In genomic region chr9:48673804-48674203, GRCm38 (mm10) we compare ENCODE assay signal across 11 mouse cellular contexts.
DNase-seq lines count a peak whose midpoint lies in the region; ATAC-seq and TF ChIP-seq lines count a peak whose summit lies in the region.
"Had no signal": no experiment of that assay in that cellular context is flagged by ENCODE, and none has a peak within 500 bp of the region (broad histone marks: within the 10 kb centered on the region; RNA-seq: fewer than 3 reads in every experiment).

No protein-coding gene starts in this region.

- 35% methylated on average over 5 of the region's 5 CpGs for WGBS in hindbrain, embryonic 12.5 days
- WGBS in midbrain, embryonic 15.5 days = 26% methylated on average over 5 of the region's 5 CpGs

- no peak overlapping the region for H3K9ac ChIP-seq in hindbrain, embryonic 12.5 days
- no peak overlapping the region for H3K9ac ChIP-seq in midbrain, embryonic 15.5 days

- H3K4me1 ChIP-seq in hindbrain, embryonic 12.5 days = peaks cover 55% of the 10 kb centered on the region
- peaks cover 54% of the 10 kb centered on the region for H3K4me1 ChIP-seq in midbrain, embryonic 15.5 days

- no peaks in the 10 kb centered on the region for H3K9me3 ChIP-seq in hindbrain, embryonic 12.5 days (replicated peaks)
- H3K9me3 ChIP-seq in midbrain, embryonic 15.5 days = no peaks in the 10 kb centered on the region

- peak overlapping the region; percentile 90 for H3K27ac ChIP-seq in gastrocnemius, adult 2 months
- peak overlapping the region; percentile 80 for H3K27ac ChIP-seq in left cerebral cortex, adult 2 months
- peak overlapping the region; percentile 67 for H3K27ac ChIP-seq in hindbrain, embryonic 12.5 days
- 0 out of 2 replicates have a peak overlapping the region, but pooled peaks have one; percentile 13 for H3K27ac ChIP-seq in midbrain, embryonic 15.5 days

- H3K36me3 ChIP-seq in hindbrain, embryonic 12.5 days = no peaks in the 10 kb centered on the region
- H3K36me3 ChIP-seq in midbrain, embryonic 15.5 days (replicated peaks) = no peaks in the 10 kb centered on the region

- H3K4me3 ChIP-seq in gastrocnemius, adult 2 months = peak overlapping the region; percentile 42
- H3K4me3 ChIP-seq in left cerebral cortex, adult 2 months = no peak overlapping the region
- H3K4me3 ChIP-seq in hindbrain, embryonic 12.5 days = no peak overlapping the region
- H3K4me3 ChIP-seq in midbrain, embryonic 15.5 days = no peak overlapping the region

- no peak for TF ChIP-seq CTCF in gastrocnemius, adult 2 months (IDR thresholded peaks at IDR 0.05)
- TF ChIP-seq CTCF in left cerebral cortex, adult 2 months (IDR thresholded peaks at IDR 0.05) = no peak

- peak; percentile 41 for DNase-seq in gastrocnemius, adult 2 months
- no peak for DNase-seq in gastrocnemius, postnatal 36 days
- DNase-seq in left cerebral cortex, adult 2 months (ENCODE audit: extremely low spot score in 1 of 2, low spot score in 2 of 2) = no peak
- DNase-seq in left cerebral cortex, postnatal 25 days (ENCODE audit: low spot score in 2 of 2) = no peak
- no peak for DNase-seq in liver
- DNase-seq in right cerebral cortex, adult 2 months (ENCODE audit: low spot score in 2 of 2) = no peak
- DNase-seq: cerebellum, adult 9-10 months had no signal

- no peak overlapping the region for H3K4me2 ChIP-seq in hindbrain, embryonic 12.5 days (replicated peaks)
- no peak overlapping the region for H3K4me2 ChIP-seq in midbrain, embryonic 15.5 days
- H3K4me2 ChIP-seq: heart, embryonic 11.5 days had no signal

- ATAC-seq in hindbrain, embryonic 12.5 days (ENCODE audit: low FRiP score) = no peak
- no peak for ATAC-seq in midbrain, embryonic 15.5 days (replicated peaks)
- ATAC-seq: intestine, postnatal 0 days had no signal

- intact Hi-C loops in gastrocnemius, adult 2 months (cut with DNase I) = no loop called here
- intact Hi-C loops in gastrocnemius, postnatal 36 days (cut with DNase I) = no loop called here
- intact Hi-C loops in left cerebral cortex, adult 2 months (cut with DNase I) = loop anchor here (5.0 kb wide), 1 partner anchor 163 kb away; the partner anchor contains the start of gene Zbtb16
- intact Hi-C loops in left cerebral cortex, postnatal 25 days (cut with DNase I) = loop anchor here (2.0 kb wide), 1 partner anchor 63 kb away; no protein-coding TSS in a partner anchor

- H3K27me3 ChIP-seq in hindbrain, embryonic 12.5 days = no peaks in the 10 kb centered on the region
- H3K27me3 ChIP-seq in midbrain, embryonic 15.5 days (replicated peaks) = no peaks in the 10 kb centered on the region

Comparison
In these comparisons a context has a peak if more than half of its experiments do, and no peak if none do; other contexts are left out.
1. H3K27ac ChIP-seq: peak in every context shown above with its lines; median percentile 90 in gastrocnemius, adult 2 months; 80 in left cerebral cortex, adult 2 months; 67 in hindbrain, embryonic 12.5 days; 13 in midbrain, embryonic 15.5 days.
2. intact Hi-C loops: an anchor here in left cerebral cortex, adult 2 months (5.0 kb wide) and left cerebral cortex, postnatal 25 days (2.0 kb wide); none called in gastrocnemius, adult 2 months and gastrocnemius, postnatal 36 days.